Mouse (Mus musculus) hindbrain, embryonic 13.5 days (tissue): Measurements from ENCODE around the gene Nol4l. TPM values are rescaled to one million over a fixed set of nuclear protein-coding genes. Genes with fewer than 3 reads are reported as not detected.
A peak's percentile ranks its signal among the peaks of the same experiment; 100 is the strongest.

ENCODE experiments used
- ATAC-seq: fragments of 200-750 bp; cut with Nextera tagmentation; 2 replicates; pipeline ENCODE4 v1.8.0; 2017; ENCODE audit warnings: moderate TSS enrichment; ENCODE audit not compliant: low FRiP score
- H3K27ac ChIP-seq: fragments of 300-500 bp; sonication (generic); 2 replicates; pipeline ENCODE4 v1.5.1; 2015; ENCODE audit warnings: inconsistent platforms, mild to moderate bottlenecking, moderate library complexity
- H3K27me3 ChIP-seq: fragments of 300-500 bp; sonication (generic); 2 replicates; pipeline ENCODE4 v1.6.1; 2015; ENCODE audit warnings: mild to moderate bottlenecking, inconsistent platforms
- H3K36me3 ChIP-seq: fragments of 300-500 bp; sonication (generic); 2 replicates; pipeline ENCODE4 v1.6.1; 2015; ENCODE audit warnings: mild to moderate bottlenecking, inconsistent platforms
- H3K4me1 ChIP-seq: fragments of 300-500 bp; sonication (generic); replicated peaks from 2 replicates; pipeline ENCODE4 v1.6.1; 2015; ENCODE audit warnings: inconsistent platforms
- H3K4me2 ChIP-seq: fragments of 300-500 bp; sonication (generic); 2 replicates; pipeline ENCODE4 v1.6.1; 2015; ENCODE audit warnings: inconsistent platforms, mild to moderate bottlenecking, moderate library complexity
- H3K4me3 ChIP-seq: fragments of 300-500 bp; sonication (generic); 2 replicates; pipeline ENCODE4 v1.5.1; 2015; ENCODE audit warnings: mild to moderate bottlenecking, inconsistent platforms
- H3K9ac ChIP-seq: fragments of 300-500 bp; sonication (generic); 2 replicates; pipeline ENCODE4 v1.6.1; 2015; ENCODE audit warnings: mild to moderate bottlenecking, inconsistent platforms
- H3K9me3 ChIP-seq: fragments of 300-500 bp; sonication (generic); 2 replicates; pipeline ENCODE4 v1.6.1; 2016; ENCODE audit warnings: inconsistent platforms
- WGBS: fragments of 180-500 bp; shearing (Covaris S2); methylation state at CpG from one replicate; pipeline ENCODE4 v1.1.7; 2015; 5-methylcytosine and 5-hydroxymethylcytosine counted together
- polyA plus RNA-seq: library from polyadenylated mRNA; unstranded; fragments of >200 nt; fragmentation: Nextera tagmentation; extraction: Ambion mirVana; gene quantifications from 2 replicates; pipeline ENCODE4 v1.2.1, GENCODE M21; 2015

Nol4l gene
- polyA plus RNA-seq, 1 experiment from 2014 or later: 42.4 TPM

DNA sequence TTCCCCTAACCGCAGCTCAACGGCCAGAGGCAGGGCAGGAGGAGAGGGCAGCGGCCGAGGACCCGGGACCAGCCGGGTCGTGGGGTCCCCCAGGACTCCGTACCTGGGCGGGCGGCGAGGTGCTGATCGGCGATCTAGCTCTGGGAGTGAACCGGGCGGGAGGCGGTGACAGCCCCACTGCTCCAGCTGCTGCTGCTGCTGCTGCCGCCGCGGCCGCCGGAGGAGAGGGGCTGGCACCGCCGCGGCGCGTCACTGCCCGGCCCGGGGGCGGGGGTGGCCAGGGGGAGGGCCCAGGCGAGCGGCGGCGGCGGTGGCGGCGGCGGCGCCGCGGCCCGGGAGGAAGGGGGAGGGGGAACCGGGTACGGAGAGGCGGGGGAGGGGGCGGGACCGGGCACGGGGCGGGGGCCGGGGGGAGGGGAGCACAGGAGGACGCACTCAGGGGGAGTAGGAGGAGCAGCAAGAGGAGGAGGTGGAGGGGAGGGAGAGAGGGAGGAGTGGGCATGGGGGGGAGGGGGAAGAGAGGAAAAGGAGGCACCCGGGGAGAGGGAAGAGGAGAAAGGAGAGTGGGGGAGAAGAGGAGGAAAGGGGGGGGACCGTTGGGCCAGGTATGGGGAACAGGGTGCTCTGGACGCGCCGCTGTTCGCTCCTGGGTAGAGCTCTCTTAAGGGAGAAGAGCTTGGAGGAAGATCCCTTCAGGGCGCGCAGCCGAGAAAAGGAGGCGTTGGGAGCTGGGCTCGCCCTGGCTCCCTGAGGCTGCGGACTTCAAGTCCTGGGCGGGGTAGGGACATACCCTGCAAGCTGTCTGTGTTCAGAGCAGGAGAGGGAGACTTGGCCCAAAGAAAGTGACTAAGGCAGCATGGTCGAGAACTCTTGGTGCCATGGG, 85.3 kb downstream of the Nol4l start:
- Histone ChIP-seq H3K9me3 (no peaks in the 10 kb centered on the region), H3K36me3 (no peaks in the 10 kb centered on the region), H3K4me2 (peak overlapping the region; percentile 95), H3K27ac (peak overlapping the region; percentile 99), H3K4me1 (peaks cover 45% of the 10 kb centered on the region), H3K27me3 (no peaks in the 10 kb centered on the region), H3K4me3 (peak overlapping the region; percentile 95), H3K9ac (peak overlapping the region; percentile 98)
- peak; percentile 69 for ATAC-seq
- WGBS: under 1% methylated on average over 48 of the region's 64 CpGs

- Histone ChIP-seq H3K27ac (peak overlapping the region; percentile 99), H3K4me1 (peaks cover 52% of the 10 kb centered on the region), H3K36me3 (no peaks in the 10 kb centered on the region), H3K4me3 (peak overlapping the region; percentile 95), H3K9ac (peak overlapping the region; percentile 98), H3K9me3 (no peaks in the 10 kb centered on the region), H3K27me3 (no peaks in the 10 kb centered on the region), H3K4me2 (peak overlapping the region; percentile 95)
- under 1% methylated on average over 57 of the region's 59 CpGs for WGBS
- ATAC-seq: peak; percentile 65
Observed at GRCm38 (mm10) chr2:153443434-153444240, 86.1 kb downstream of the Nol4l start.

GRCm38 (mm10) chr2:153442720-153443119, 87.1 kb downstream of the Nol4l start:
- Histone ChIP-seq H3K27me3 (no peaks in the 10 kb centered on the region), H3K36me3 (no peaks in the 10 kb centered on the region), H3K27ac (peak overlapping the region; percentile 99), H3K4me2 (peak overlapping the region; percentile 95), H3K9ac (peak overlapping the region; percentile 98), H3K4me3 (peak overlapping the region; percentile 95), H3K9me3 (no peaks in the 10 kb centered on the region), H3K4me1 (peaks cover 61% of the 10 kb centered on the region)
- 4% methylated on average over 5 of the region's 5 CpGs for WGBS
- no peak for ATAC-seq

DNA sequence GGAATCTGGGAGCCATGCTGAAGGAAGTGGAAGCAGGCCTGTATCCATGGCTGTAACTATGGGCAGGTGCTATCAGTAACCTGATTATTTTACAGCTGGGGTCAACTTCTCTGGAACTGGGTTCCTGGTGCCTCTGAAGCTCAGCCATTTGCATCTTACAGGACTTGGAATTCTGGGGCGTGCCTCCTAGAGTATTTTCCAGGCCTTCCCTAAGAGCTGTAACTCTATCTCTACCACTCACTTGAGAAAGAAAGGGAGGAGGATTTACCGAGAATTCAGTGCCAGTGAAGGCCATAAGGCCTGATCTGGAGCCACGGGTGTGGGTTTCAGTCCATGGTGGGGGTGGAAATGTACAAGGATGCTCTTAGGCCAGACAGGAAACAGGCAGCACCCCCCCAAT, 88.5 kb downstream of the Nol4l start:
- Histone ChIP-seq H3K4me1 (peaks cover 69% of the 10 kb centered on the region), H3K9ac (peak overlapping the region; percentile 98), H3K9me3 (no peaks in the 10 kb centered on the region), H3K27ac (peak overlapping the region; percentile 99), H3K27me3 (no peaks in the 10 kb centered on the region), H3K36me3 (peaks cover 1% of the 10 kb centered on the region; the same call in 1 of the 2 replicates), H3K4me3 (peak overlapping the region; percentile 95), H3K4me2 (peak overlapping the region; percentile 95)
- 56% methylated on average over 3 of the region's 3 CpGs for WGBS
- ATAC-seq: no peak

- no peaks in the 10 kb centered on the region for H3K9me3 ChIP-seq
- 56% methylated on average over 2 of the region's 2 CpGs for WGBS
- no peak for ATAC-seq
- H3K4me1 ChIP-seq: peaks cover 71% of the 10 kb centered on the region
- H3K27me3 ChIP-seq: no peaks in the 10 kb centered on the region
- H3K4me2 ChIP-seq: peak overlapping the region; percentile 95
- H3K4me3 ChIP-seq: peak overlapping the region; percentile 95; the same call in 1 of the 2 replicates
- peak overlapping the region; percentile 98 for H3K9ac ChIP-seq
- peaks cover 6% of the 10 kb centered on the region for H3K36me3 ChIP-seq
- peak overlapping the region; percentile 99; the same call in 1 of the 2 replicates for H3K27ac ChIP-seq
Observed at GRCm38 (mm10) chr2:153440755-153441154, 89.0 kb downstream of the Nol4l start.

DNA sequence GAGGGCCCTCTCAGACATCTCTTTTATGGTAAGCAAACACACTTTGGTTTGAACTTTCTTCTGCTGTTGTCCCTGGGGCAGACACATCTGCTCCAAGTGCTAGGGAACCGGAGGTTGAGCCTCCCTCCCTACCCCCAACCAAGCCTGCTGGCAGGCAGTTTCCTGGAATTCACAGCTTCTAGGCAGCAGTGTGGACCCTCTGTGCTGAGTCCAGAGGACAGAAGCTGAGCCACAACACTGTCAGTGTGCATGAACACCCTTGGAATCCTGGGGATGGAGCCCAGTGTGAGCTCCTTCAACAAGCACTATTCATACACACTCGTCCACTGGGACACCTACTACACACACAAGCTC, 92.5 kb downstream of the Nol4l start:
- peaks cover 37% of the 10 kb centered on the region for H3K36me3 ChIP-seq
- H3K9ac ChIP-seq: peak overlapping the region; percentile 51
- 40% methylated on average over 2 of the region's 2 CpGs for WGBS
- H3K4me3 ChIP-seq: no peak overlapping the region
- H3K27ac ChIP-seq: peak overlapping the region; percentile 77
- H3K4me1 ChIP-seq: peaks cover 95% of the 10 kb centered on the region
- peak overlapping the region; percentile 21; the same call in 1 of the 2 replicates for H3K4me2 ChIP-seq
- no peaks in the 10 kb centered on the region for H3K9me3 ChIP-seq
- ATAC-seq: no peak
- H3K27me3 ChIP-seq: no peaks in the 10 kb centered on the region

- Histone ChIP-seq H3K27me3 (no peaks in the 10 kb centered on the region), H3K36me3 (peaks cover 41% of the 10 kb centered on the region), H3K9ac (peak overlapping the region; percentile 51; the same call in 1 of the 2 replicates), H3K4me1 (peaks cover 95% of the 10 kb centered on the region), H3K4me3 (no peak overlapping the region), H3K9me3 (no peaks in the 10 kb centered on the region), H3K4me2 (peak overlapping the region; percentile 21; the same call in 1 of the 2 replicates), H3K27ac (peak overlapping the region; percentile 77)
- no peak for ATAC-seq
- WGBS: 32% methylated on average over 6 of the region's 6 CpGs
Observed at GRCm38 (mm10) chr2:153436641-153437305, 93.0 kb downstream of the Nol4l start.

DNA sequence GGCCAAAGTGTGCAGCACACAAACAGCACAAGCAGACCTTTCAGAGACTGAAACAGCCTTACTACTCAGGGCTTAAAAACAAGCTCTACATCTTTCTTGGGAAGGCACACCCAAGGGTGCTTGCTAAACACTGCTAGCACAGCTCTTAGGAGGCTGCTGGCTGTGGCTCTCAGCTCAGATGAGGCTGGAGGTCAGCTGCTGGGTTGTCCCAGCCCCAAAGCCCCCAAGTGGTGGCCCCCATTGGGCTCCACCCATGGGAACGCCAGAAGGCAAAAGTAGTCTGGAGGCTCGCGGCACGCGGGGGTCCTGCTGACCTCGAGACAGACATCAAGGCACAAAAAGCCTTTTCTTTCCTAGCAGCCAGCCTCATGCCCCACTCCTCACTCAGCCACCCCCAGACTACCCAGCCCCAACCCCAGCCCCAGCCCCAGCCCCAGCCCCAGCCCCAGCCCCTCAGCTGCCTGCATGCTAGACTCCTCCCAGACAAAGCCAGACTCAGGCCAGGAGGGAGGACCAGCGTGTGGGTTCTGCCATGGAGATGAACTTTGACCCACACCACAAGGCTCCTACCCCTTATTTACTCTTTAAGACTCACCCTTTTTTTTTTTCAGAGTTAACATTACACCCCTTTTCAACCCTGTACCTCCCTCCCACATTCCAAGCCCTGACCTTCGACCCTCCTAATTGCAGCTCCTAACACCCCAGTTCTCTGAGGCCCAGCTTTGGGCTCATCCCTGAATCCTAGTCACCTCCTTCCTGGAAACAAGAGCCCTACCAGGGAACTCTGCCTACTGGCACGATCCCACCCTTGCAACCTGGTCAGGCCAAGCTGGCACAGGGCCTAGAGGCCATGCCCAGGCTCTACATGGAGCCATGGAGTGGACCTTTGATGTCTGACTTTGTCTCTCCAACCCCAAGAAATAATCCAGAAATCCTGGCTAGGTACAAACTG, 94.6 kb downstream of the Nol4l start:
- no peak overlapping the region for H3K4me2 ChIP-seq
- H3K36me3 ChIP-seq: peaks cover 57% of the 10 kb centered on the region

DNA sequence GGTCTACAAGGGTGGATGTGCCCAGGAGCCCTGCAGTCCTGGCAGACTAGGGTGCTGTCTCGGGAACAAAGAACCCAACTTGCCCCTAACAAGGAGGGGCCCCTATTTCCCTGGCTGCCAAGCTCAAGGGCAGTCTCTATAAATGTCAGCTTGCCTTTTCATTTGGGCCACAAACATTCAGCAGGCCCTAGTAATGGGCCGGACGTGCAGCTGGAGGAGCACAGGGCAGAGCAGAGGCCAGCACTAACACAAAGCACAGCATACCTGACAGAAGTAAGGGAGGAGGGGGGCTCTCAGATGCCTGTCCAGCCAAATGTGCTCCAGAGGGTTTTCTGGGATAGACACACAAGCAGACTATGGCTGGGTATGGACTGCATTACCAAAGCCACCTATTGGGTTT, 95.9 kb downstream of the Nol4l start:
- no peaks in the 10 kb centered on the region for H3K9me3 ChIP-seq
- 54% methylated on average over 3 of the region's 3 CpGs for WGBS
- H3K4me2 ChIP-seq: no peak overlapping the region
- H3K27ac ChIP-seq: no peak overlapping the region; the same call in 1 of the 2 replicates
- no peak overlapping the region for H3K4me3 ChIP-seq
- no peak overlapping the region for H3K9ac ChIP-seq
- H3K4me1 ChIP-seq: peaks cover 79% of the 10 kb centered on the region
- ATAC-seq: no peak
- no peaks in the 10 kb centered on the region for H3K27me3 ChIP-seq
- peaks cover 69% of the 10 kb centered on the region for H3K36me3 ChIP-seq

More for the DNA sequence above, 94.6 kb downstream of the Nol4l start:
- WGBS: 12% methylated on average over 9 of the region's 9 CpGs
- Histone ChIP-seq H3K27me3 (no peaks in the 10 kb centered on the region), H3K9me3 (no peaks in the 10 kb centered on the region), H3K4me1 (peaks cover 80% of the 10 kb centered on the region), H3K9ac (no peak overlapping the region; the same call in 1 of the 2 replicates), H3K4me3 (no peak overlapping the region), H3K27ac (peak overlapping the region; percentile 30)
- ATAC-seq: peak; percentile 17; the same call in 1 of the 2 replicates

GRCm38 (mm10) chr2:153432492-153432891, 97.3 kb downstream of the Nol4l start:
- Histone ChIP-seq H3K4me2 (no peak overlapping the region), H3K27ac (peak overlapping the region; percentile 56; the same call in 1 of the 2 replicates), H3K36me3 (peaks cover 83% of the 10 kb centered on the region), H3K9ac (no peak overlapping the region), H3K9me3 (no peaks in the 10 kb centered on the region), H3K27me3 (no peaks in the 10 kb centered on the region), H3K4me3 (no peak overlapping the region), H3K4me1 (peaks cover 79% of the 10 kb centered on the region)
- WGBS: 25% methylated on average over 7 of the region's 7 CpGs
- no peak for ATAC-seq

DNA sequence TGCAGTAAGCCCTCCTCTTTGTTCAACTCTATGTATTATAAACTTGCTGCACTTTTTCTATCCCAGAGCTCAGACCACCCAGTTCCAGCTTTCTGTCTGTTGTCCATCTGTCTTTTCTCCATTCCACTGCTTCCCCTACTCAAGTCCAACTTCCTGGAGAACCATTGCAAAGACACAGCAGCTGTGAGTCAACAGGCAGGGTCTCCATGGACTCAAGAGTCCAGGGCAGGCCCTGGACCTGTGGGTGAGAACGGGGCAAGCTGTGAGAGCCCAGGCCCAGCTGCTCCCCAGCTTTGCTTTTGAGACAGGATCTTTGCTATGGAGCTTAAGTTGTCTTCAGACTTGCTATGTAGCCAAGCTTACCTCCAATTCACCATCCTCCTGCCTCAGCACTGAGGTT, 99.2 kb downstream of the Nol4l start:
- Histone ChIP-seq H3K27me3 (no peaks in the 10 kb centered on the region), H3K9ac (no peak overlapping the region), H3K9me3 (no peaks in the 10 kb centered on the region), H3K4me1 (peaks cover 76% of the 10 kb centered on the region), H3K4me3 (no peak overlapping the region), H3K4me2 (no peak overlapping the region), H3K27ac (no peak overlapping the region), H3K36me3 (peaks cover 85% of the 10 kb centered on the region)
- 100% methylated on average over 1 of the region's 1 CpGs for WGBS
- no peak for ATAC-seq
